ENCODE assay signal across 9 mouse cellular contexts in genomic region chr11:103142441-103143182, GRCm38 (mm10). TPM values are rescaled to one million over a fixed set of nuclear protein-coding genes. Genes with fewer than 3 reads are reported as not detected.
DNase-seq lines count a peak whose midpoint lies in the region; ATAC-seq and TF ChIP-seq lines count a peak whose summit lies in the region.
"Had no signal": no experiment of that assay in that cellular context is flagged by ENCODE, and none has a peak within 500 bp of the region (broad histone marks: within the 10 kb centered on the region; RNA-seq: fewer than 3 reads in every experiment).

No protein-coding gene starts in this region.

- peak; percentile 80 for ATAC-seq in embryonic facial prominence, embryonic 13.5 days (ENCODE audit: insufficient number of reproducible peaks, insufficient read depth, low FRiP score, low TSS enrichment, low read depth)
- peak; percentile 27; the same call in 1 of the 2 replicates for ATAC-seq in liver, embryonic 11.5 days (replicated peaks; ENCODE audit: low FRiP score)
- peak; percentile 93 for ATAC-seq in midbrain, postnatal 0 days (ENCODE audit: low FRiP score)

- peak; percentile 88 for DNase-seq in CD4-positive, CD25-positive, alpha-beta regulatory T cell, adult 2 months (ENCODE audit: low read depth, low spot score)
- DNase-seq in adrenal gland, postnatal 25 days: peak; percentile 67
- DNase-seq in heart, postnatal 10 days: peak; percentile 63 to 72
- peak; percentile 77 to 90 for DNase-seq in kidney, postnatal 25 days
- no peak for DNase-seq in liver, embryonic 11.5 days (ENCODE audit: low spot score)
- DNase-seq in midbrain, postnatal 0 days (ENCODE audit: low spot score): peak; percentile 94
- DNase-seq in thymus, postnatal 0 days (ENCODE audit: low spot score): peak; percentile 84

- H3K9me3 ChIP-seq in embryonic facial prominence, embryonic 13.5 days: no peaks in the 10 kb centered on the region
- H3K9me3 ChIP-seq in liver, embryonic 11.5 days (ENCODE audit: control insufficient read depth, low read length): no peaks in the 10 kb centered on the region
- no peaks in the 10 kb centered on the region for H3K9me3 ChIP-seq in midbrain, postnatal 0 days (ENCODE audit: low read length)

- TF ChIP-seq CTCF in midbrain, postnatal 0 days (IDR thresholded peaks at IDR 0.05): peak; percentile 60

- H3K27me3 ChIP-seq in embryonic facial prominence, embryonic 13.5 days: no peaks in the 10 kb centered on the region
- no peaks in the 10 kb centered on the region for H3K27me3 ChIP-seq in liver, embryonic 11.5 days (replicated peaks; ENCODE audit: control insufficient read depth, insufficient read depth, low read length)
- no peaks in the 10 kb centered on the region for H3K27me3 ChIP-seq in midbrain, postnatal 0 days (ENCODE audit: insufficient read depth, low read length)

- intact Hi-C loops in heart, postnatal 10 days (cut with DNase I): no loop called here

- peak overlapping the region; percentile 66 for H3K9ac ChIP-seq in embryonic facial prominence, embryonic 13.5 days
- H3K9ac ChIP-seq in liver, embryonic 11.5 days (ENCODE audit: low read depth, low read length): peak overlapping the region; percentile 47; the same call in 1 of the 2 replicates
- peak overlapping the region; percentile 57 for H3K9ac ChIP-seq in midbrain, postnatal 0 days (replicated peaks; ENCODE audit: low read length, poor library complexity, severe bottlenecking)

- H3K4me3 ChIP-seq in embryonic facial prominence, embryonic 13.5 days: peak overlapping the region; percentile 35
- no peak overlapping the region for H3K4me3 ChIP-seq in liver, embryonic 11.5 days (ENCODE audit: low read depth, low read length)
- peak overlapping the region; percentile 25 for H3K4me3 ChIP-seq in midbrain, postnatal 0 days (ENCODE audit: low read depth, low read length)
- H3K4me3 ChIP-seq: erythroblast, embryonic 14.5 days had no signal

- H3K4me1 ChIP-seq in embryonic facial prominence, embryonic 13.5 days: peaks cover 38% of the 10 kb centered on the region
- peaks cover 39% of the 10 kb centered on the region for H3K4me1 ChIP-seq in liver, embryonic 11.5 days (replicated peaks; ENCODE audit: control insufficient read depth, insufficient read depth, low read length)
- peaks cover 14% of the 10 kb centered on the region; the same call in 1 of the 2 replicates for H3K4me1 ChIP-seq in midbrain, postnatal 0 days (ENCODE audit: insufficient read depth, low read length)

- peak overlapping the region; percentile 57 for H3K4me2 ChIP-seq in embryonic facial prominence, embryonic 13.5 days
- H3K4me2 ChIP-seq in liver, embryonic 11.5 days: peak overlapping the region; percentile 37
- H3K4me2 ChIP-seq in midbrain, postnatal 0 days (ENCODE audit: low read depth, low read length, poor library complexity, severe bottlenecking): peak overlapping the region; percentile 51

- peak overlapping the region; percentile 91 for H3K27ac ChIP-seq in embryonic facial prominence, embryonic 13.5 days
- peak overlapping the region; percentile 73 for H3K27ac ChIP-seq in liver, embryonic 11.5 days (ENCODE audit: low read depth, low read length)
- peak overlapping the region; percentile 93 for H3K27ac ChIP-seq in midbrain, postnatal 0 days (ENCODE audit: low read depth, low read length)

- WGBS in embryonic facial prominence, embryonic 13.5 days: 15% methylated on average over 8 of the region's 8 CpGs
- 24% methylated on average over 8 of the region's 8 CpGs for whole genome bisulfite sequencing in liver, embryonic 11.5 days
- WGBS in midbrain, postnatal 0 days: 19% methylated on average over 8 of the region's 8 CpGs

- peaks cover 21% of the 10 kb centered on the region for H3K36me3 ChIP-seq in embryonic facial prominence, embryonic 13.5 days
- H3K36me3 ChIP-seq in liver, embryonic 11.5 days (ENCODE audit: control insufficient read depth, insufficient read depth, low read length): peaks cover 12% of the 10 kb centered on the region
- H3K36me3 ChIP-seq in midbrain, postnatal 0 days (ENCODE audit: insufficient read depth, low read length): peaks cover 22% of the 10 kb centered on the region

RNA-seq across cellular contexts. Expression of gene Hexim2, which starts 10.4 kb away (rescaled TPM):
- total RNA-seq in adrenal gland, postnatal 25 days (2021): 3.9 and 6.2 TPM in 2 replicates
- polyA plus RNA-seq in embryonic facial prominence, embryonic 13.5 days (2015; fragmentation: Nextera tagmentation; extraction: Ambion mirVana): 15.0 and 16.2 TPM in 2 replicates
- total RNA-seq in heart, postnatal 10 days (2021): 1 to 10 TPM; 3.1 to 3.9 TPM
- polyA plus RNA-seq in liver, embryonic 11.5 days (2014; fragmentation: Nextera tagmentation; extraction: Ambion mirVana): 11.9 and 13.8 TPM in 2 replicates
- total RNA-seq in midbrain, postnatal 0 days (2014; rRNA removed): 46.3 and 57.8 TPM in 2 replicates
- 38.0 and 40.5 TPM in 2 replicates for polyA plus RNA-seq in midbrain, postnatal 0 days (2015; fragmentation: Nextera tagmentation; extraction: Ambion mirVana)
- 6.9 and 8.9 TPM in 2 replicates for polyA plus RNA-seq in thymus, postnatal 0 days (2015; fragmentation: Nextera tagmentation; extraction: Ambion mirVana)

RNA-seq across cellular contexts. Expression of gene Hexim1, which starts 26.6 kb away (rescaled TPM):
- total RNA-seq in adrenal gland, postnatal 25 days (2021): 72.0 and 75.6 TPM in 2 replicates
- polyA plus RNA-seq in embryonic facial prominence, embryonic 13.5 days (2015; fragmentation: Nextera tagmentation; extraction: Ambion mirVana): 5.2 and 6.9 TPM in 2 replicates
- total RNA-seq in heart, postnatal 10 days (2021): 10 to 100 TPM; 20.4 to 22.6 TPM
- 4.6 and 6.1 TPM in 2 replicates for polyA plus RNA-seq in liver, embryonic 11.5 days (2014; fragmentation: Nextera tagmentation; extraction: Ambion mirVana)
- total RNA-seq in midbrain, postnatal 0 days (2014; rRNA removed): 15.5 and 19.1 TPM in 2 replicates
- 3.2 and 4.5 TPM in 2 replicates for polyA plus RNA-seq in midbrain, postnatal 0 days (2015; fragmentation: Nextera tagmentation; extraction: Ambion mirVana)
- 4.9 and 5.9 TPM in 2 replicates for polyA plus RNA-seq in thymus, postnatal 0 days (2015; fragmentation: Nextera tagmentation; extraction: Ambion mirVana)

RNA-seq across cellular contexts. Expression of gene Fmnl1, which starts 28.3 kb away (rescaled TPM):
- 15.6 and 19.9 TPM in 2 replicates for total RNA-seq in adrenal gland, postnatal 25 days (2021)
- polyA plus RNA-seq in embryonic facial prominence, embryonic 13.5 days (2015; fragmentation: Nextera tagmentation; extraction: Ambion mirVana): 1.7 and 2.4 TPM in 2 replicates
- total RNA-seq in heart, postnatal 10 days (2021): 10 to 100 TPM; 14.4 to 15.6 TPM
- 6.3 and 6.9 TPM in 2 replicates for polyA plus RNA-seq in liver, embryonic 11.5 days (2014; fragmentation: Nextera tagmentation; extraction: Ambion mirVana)
- 12.0 and 14.3 TPM in 2 replicates for total RNA-seq in midbrain, postnatal 0 days (2014; rRNA removed)
- polyA plus RNA-seq in midbrain, postnatal 0 days (2015; fragmentation: Nextera tagmentation; extraction: Ambion mirVana): 7.3 and 9.5 TPM in 2 replicates
- 56.9 and 59.8 TPM in 2 replicates for polyA plus RNA-seq in thymus, postnatal 0 days (2015; fragmentation: Nextera tagmentation; extraction: Ambion mirVana)

RNA-seq across cellular contexts. Expression of gene Acbd4, which starts 41.1 kb away (rescaled TPM):
- total RNA-seq in adrenal gland, postnatal 25 days (2021): 92.1 and 129 TPM in 2 replicates
- 16.6 and 17.4 TPM in 2 replicates for polyA plus RNA-seq in embryonic facial prominence, embryonic 13.5 days (2015; fragmentation: Nextera tagmentation; extraction: Ambion mirVana)
- total RNA-seq in heart, postnatal 10 days (2021): 10 to 100 TPM; 35.5 to 37.4 TPM
- polyA plus RNA-seq in liver, embryonic 11.5 days (2014; fragmentation: Nextera tagmentation; extraction: Ambion mirVana): 24.5 and 30.7 TPM in 2 replicates
- 21.8 and 22.9 TPM in 2 replicates for total RNA-seq in midbrain, postnatal 0 days (2014; rRNA removed)
- polyA plus RNA-seq in midbrain, postnatal 0 days (2015; fragmentation: Nextera tagmentation; extraction: Ambion mirVana): 17.5 and 21.8 TPM in 2 replicates
- 22.0 and 23.5 TPM in 2 replicates for polyA plus RNA-seq in thymus, postnatal 0 days (2015; fragmentation: Nextera tagmentation; extraction: Ambion mirVana)

RNA-seq across cellular contexts. Expression of gene Plcd3, which starts 41.2 kb away (rescaled TPM):
- total RNA-seq in adrenal gland, postnatal 25 days (2021): 9.1 and 13.7 TPM in 2 replicates
- polyA plus RNA-seq in embryonic facial prominence, embryonic 13.5 days (2015; fragmentation: Nextera tagmentation; extraction: Ambion mirVana): 5.3 and 7.2 TPM in 2 replicates
- 10 to 100 TPM; 26.7 to 27.7 TPM for total RNA-seq in heart, postnatal 10 days (2021)
- polyA plus RNA-seq in liver, embryonic 11.5 days (2014; fragmentation: Nextera tagmentation; extraction: Ambion mirVana): 1.1 and 1.3 TPM in 2 replicates
- 9.4 and 9.7 TPM in 2 replicates for total RNA-seq in midbrain, postnatal 0 days (2014; rRNA removed)
- polyA plus RNA-seq in midbrain, postnatal 0 days (2015; fragmentation: Nextera tagmentation; extraction: Ambion mirVana): 4.7 and 4.9 TPM in 2 replicates
- polyA plus RNA-seq in thymus, postnatal 0 days (2015; fragmentation: Nextera tagmentation; extraction: Ambion mirVana): 1.2 and 1.3 TPM in 2 replicates

Comparison
In these comparisons a context has a peak if more than half of its experiments do, and no peak if none do; other contexts are left out.
1. ATAC-seq: peak in every context shown above with its lines; median percentile 93 in midbrain, postnatal 0 days; 80 in embryonic facial prominence, embryonic 13.5 days; 27 in liver, embryonic 11.5 days.